Mouse (Mus musculus): ENCODE data around the gene Soat2. TPM values are rescaled to one million over a fixed set of nuclear protein-coding genes. Genes with fewer than 3 reads are reported as not detected.

The Soat2 gene
- polyA plus RNA-seq, 1 experiment from 2014 or later, result 0.24 TPM

DNA sequence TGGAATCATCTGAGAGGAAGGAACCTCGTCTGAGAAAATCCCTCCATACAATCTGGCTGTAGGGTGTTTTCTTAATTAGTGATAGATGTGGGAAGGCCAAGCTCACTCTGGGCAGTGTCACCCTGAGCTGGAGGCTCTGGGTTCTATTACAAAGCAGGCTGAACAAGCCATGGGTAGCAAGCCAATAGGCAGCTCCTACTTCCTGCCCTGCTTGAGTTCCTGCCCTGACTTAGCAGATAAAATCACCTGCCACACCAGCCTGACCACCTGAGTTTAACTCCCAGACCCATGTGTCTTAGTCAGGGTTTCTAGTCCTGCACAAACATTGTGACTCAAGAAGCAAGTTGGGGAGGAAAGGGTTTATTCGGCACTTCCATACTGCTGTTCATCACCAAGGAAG is 18.7 kb downstream of the Soat2 start:
- Histone ChIP-seq H3K36me3 (ENCODE audit: control insufficient read depth, insufficient read depth, low read length) (no peaks in the 10 kb centered on the region), H3K9ac (ENCODE audit: low read length) (no peak overlapping the region), H3K4me3 (ENCODE audit: low read depth, low read length) (no peak overlapping the region), H3K27ac (replicated peaks; ENCODE audit: low read depth, low read length) (no peak overlapping the region), H3K4me1 (ENCODE audit: control insufficient read depth, insufficient read depth, low read length) (peaks cover 11% of the 10 kb centered on the region; the same call in 1 of the 2 replicates), H3K9me3 (ENCODE audit: control insufficient read depth, low read length) (no peaks in the 10 kb centered on the region), H3K4me2 (ENCODE audit: low read depth, severe bottlenecking) (no peak overlapping the region), H3K27me3 (ENCODE audit: control insufficient read depth, insufficient read depth, low read length) (no peaks in the 10 kb centered on the region)
- DNase-seq (ENCODE audit: low spot score), result no peak
- WGBS, result 51% methylated on average over 2 of the region's 2 CpGs
- ATAC-seq (ENCODE audit: insufficient number of reproducible peaks, low FRiP score, low TSS enrichment, low read depth), result no peak

- Histone ChIP-seq H3K27ac (replicated peaks; ENCODE audit: low read depth, low read length) (no peak overlapping the region), H3K4me1 (ENCODE audit: control insufficient read depth, insufficient read depth, low read length) (0 out of 2 replicates have a peak, but pooled peaks cover 2% of the 10 kb centered on the region), H3K27me3 (ENCODE audit: control insufficient read depth, insufficient read depth, low read length) (no peaks in the 10 kb centered on the region), H3K4me3 (ENCODE audit: low read depth, low read length) (no peak overlapping the region), H3K9ac (ENCODE audit: low read length) (no peak overlapping the region), H3K9me3 (ENCODE audit: control insufficient read depth, low read length) (no peaks in the 10 kb centered on the region), H3K36me3 (ENCODE audit: control insufficient read depth, insufficient read depth, low read length) (peaks cover 2% of the 10 kb centered on the region; the same call in 1 of the 2 replicates), H3K4me2 (ENCODE audit: low read depth, severe bottlenecking) (no peak overlapping the region)
- DNase-seq (ENCODE audit: low spot score), result no peak
- no peak for ATAC-seq (ENCODE audit: insufficient number of reproducible peaks, low FRiP score, low TSS enrichment, low read depth)
- 86% methylated on average over 3 of the region's 3 CpGs for WGBS
Measured at GRCm38 (mm10) chr15:102173581-102173980, 23.3 kb downstream of the Soat2 start.

DNA sequence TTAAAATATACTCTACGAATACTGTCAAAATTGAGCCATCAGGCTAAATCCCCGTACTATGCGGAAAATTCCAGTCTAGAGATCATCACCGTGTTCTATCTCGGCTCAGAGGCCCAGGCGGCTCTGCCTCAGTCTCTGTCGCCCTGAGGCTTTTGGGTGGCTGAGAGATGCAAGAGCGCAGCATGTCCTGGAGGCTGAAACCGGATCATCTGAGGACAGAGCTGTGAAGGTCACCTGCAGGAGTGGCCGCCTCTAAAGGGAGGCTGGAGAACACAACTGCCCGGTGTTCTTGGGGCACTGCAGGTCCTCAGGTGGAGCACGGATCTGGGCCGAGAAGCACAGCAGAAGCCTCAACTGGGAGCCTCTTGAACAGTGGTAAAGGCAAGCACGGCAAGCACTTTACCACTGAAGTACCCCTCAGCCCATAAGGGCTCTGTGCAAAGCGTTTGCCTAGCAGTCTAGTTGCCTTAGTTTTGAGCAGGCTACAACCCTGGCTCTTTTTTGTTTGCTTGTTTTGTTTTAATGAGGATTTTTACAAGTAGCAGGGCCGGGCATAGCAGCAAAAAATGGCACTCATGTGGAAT is 25.5 kb downstream of the Soat2 start:
- H3K4me1 ChIP-seq (ENCODE audit: control insufficient read depth, insufficient read depth, low read length), result no peaks in the 10 kb centered on the region
- H3K9me3 ChIP-seq (ENCODE audit: control insufficient read depth, low read length), result no peaks in the 10 kb centered on the region
- no peaks in the 10 kb centered on the region for H3K27me3 ChIP-seq (ENCODE audit: control insufficient read depth, insufficient read depth, low read length)
- H3K4me3 ChIP-seq (ENCODE audit: low read depth, low read length), result no peak overlapping the region
- 83% methylated on average over 16 of the region's 16 CpGs for WGBS
- H3K4me2 ChIP-seq (ENCODE audit: low read depth, severe bottlenecking), result no peak overlapping the region
- H3K27ac ChIP-seq (replicated peaks; ENCODE audit: low read depth, low read length), result no peak overlapping the region
- ATAC-seq (ENCODE audit: insufficient number of reproducible peaks, low FRiP score, low TSS enrichment, low read depth), result no peak
- peaks cover 2% of the 10 kb centered on the region; the same call in 1 of the 2 replicates for H3K36me3 ChIP-seq (ENCODE audit: control insufficient read depth, insufficient read depth, low read length)
- H3K9ac ChIP-seq (ENCODE audit: low read length), result no peak overlapping the region
- DNase-seq (ENCODE audit: low spot score), result no peak

DNA sequence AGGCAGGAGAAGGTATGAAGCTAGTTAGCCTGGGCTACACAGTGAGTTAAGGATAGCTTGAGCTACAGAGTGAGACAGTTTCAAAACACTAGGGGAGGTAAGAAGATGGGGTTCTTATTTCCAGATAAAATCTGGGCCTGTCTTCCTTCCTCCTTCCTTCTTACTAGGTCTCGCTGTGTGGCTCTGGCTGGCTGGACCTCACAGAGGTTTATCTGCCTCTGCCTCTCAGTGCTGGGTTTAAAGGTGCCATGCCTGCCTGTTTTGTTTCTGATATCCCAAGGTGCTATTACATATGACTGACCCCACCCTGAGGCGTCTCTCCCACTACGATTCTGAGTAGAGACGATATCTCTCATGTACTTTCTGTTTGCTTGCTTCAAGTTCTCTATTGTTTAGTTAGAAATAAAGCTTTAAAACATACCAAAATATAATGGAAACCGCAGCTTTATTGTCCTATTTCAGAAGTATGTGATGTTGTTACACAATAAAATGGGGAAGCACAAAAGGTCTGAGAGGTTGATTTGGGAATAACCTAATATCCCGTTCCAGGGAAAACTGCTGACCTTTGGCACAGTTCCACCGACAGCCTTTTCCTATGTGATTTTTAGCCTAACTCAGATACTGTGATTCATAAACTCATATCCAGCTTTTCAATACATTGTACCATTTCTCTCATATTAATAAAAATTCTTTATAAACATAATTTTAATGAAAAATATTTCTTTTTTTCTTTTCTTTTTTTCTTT is 26.4 kb downstream of the Soat2 start:
- Histone ChIP-seq H3K4me1 (ENCODE audit: control insufficient read depth, insufficient read depth, low read length) (no peaks in the 10 kb centered on the region), H3K4me3 (ENCODE audit: low read depth, low read length) (no peak overlapping the region), H3K9ac (ENCODE audit: low read length) (no peak overlapping the region), H3K27me3 (ENCODE audit: control insufficient read depth, insufficient read depth, low read length) (no peaks in the 10 kb centered on the region), H3K36me3 (ENCODE audit: control insufficient read depth, insufficient read depth, low read length) (peaks cover 2% of the 10 kb centered on the region; the same call in 1 of the 2 replicates), H3K9me3 (ENCODE audit: control insufficient read depth, low read length) (no peaks in the 10 kb centered on the region), H3K4me2 (ENCODE audit: low read depth, severe bottlenecking) (no peak overlapping the region), H3K27ac (replicated peaks; ENCODE audit: low read depth, low read length) (no peak overlapping the region)
- 91% methylated on average over 7 of the region's 7 CpGs for WGBS
- DNase-seq (ENCODE audit: low spot score), result no peak
- ATAC-seq (ENCODE audit: insufficient number of reproducible peaks, low FRiP score, low TSS enrichment, low read depth), result no peak

DNA sequence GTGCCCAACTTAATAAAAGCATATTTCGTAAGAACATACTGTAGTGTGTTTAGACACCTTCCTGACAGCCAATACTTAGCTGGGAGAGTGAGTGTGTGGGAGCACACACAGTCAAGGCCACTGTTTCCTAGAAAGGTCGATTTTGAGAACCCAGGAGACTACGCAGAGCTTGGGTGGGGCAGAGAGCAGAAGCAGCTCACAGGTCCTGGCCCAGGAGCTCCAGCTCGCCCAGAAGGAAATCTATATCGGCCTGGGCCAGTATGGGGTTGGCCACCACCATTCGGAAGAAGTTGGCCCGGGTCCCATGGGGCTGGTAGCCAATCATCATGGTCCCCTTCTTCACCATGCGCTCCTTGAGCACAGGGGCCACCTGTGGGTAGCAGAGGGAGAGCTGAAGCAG is 27.1 kb downstream of the Soat2 start:
- H3K4me1 ChIP-seq (ENCODE audit: control insufficient read depth, insufficient read depth, low read length), result no peaks in the 10 kb centered on the region
- 90% methylated on average over 8 of the region's 8 CpGs for WGBS
- H3K9ac ChIP-seq (ENCODE audit: low read length), result no peak overlapping the region
- H3K27ac ChIP-seq (replicated peaks; ENCODE audit: low read depth, low read length), result no peak overlapping the region
- ATAC-seq (ENCODE audit: insufficient number of reproducible peaks, low FRiP score, low TSS enrichment, low read depth) (no peak), DNase-seq (ENCODE audit: low spot score) (no peak)
- no peaks in the 10 kb centered on the region for H3K27me3 ChIP-seq (ENCODE audit: control insufficient read depth, insufficient read depth, low read length)
- peaks cover 2% of the 10 kb centered on the region; the same call in 1 of the 2 replicates for H3K36me3 ChIP-seq (ENCODE audit: control insufficient read depth, insufficient read depth, low read length)
- no peaks in the 10 kb centered on the region for H3K9me3 ChIP-seq (ENCODE audit: control insufficient read depth, low read length)
- H3K4me3 ChIP-seq (ENCODE audit: low read depth, low read length), result no peak overlapping the region
- no peak overlapping the region for H3K4me2 ChIP-seq (ENCODE audit: low read depth, severe bottlenecking)

GRCm38 (mm10) chr15:102178279-102178678 is 28.0 kb downstream of the Soat2 start:
- Histone ChIP-seq H3K36me3 (ENCODE audit: control insufficient read depth, insufficient read depth, low read length) (peaks cover 2% of the 10 kb centered on the region; the same call in 1 of the 2 replicates), H3K4me1 (ENCODE audit: control insufficient read depth, insufficient read depth, low read length) (no peaks in the 10 kb centered on the region), H3K9me3 (ENCODE audit: control insufficient read depth, low read length) (no peaks in the 10 kb centered on the region), H3K4me3 (ENCODE audit: low read depth, low read length) (no peak overlapping the region), H3K27me3 (ENCODE audit: control insufficient read depth, insufficient read depth, low read length) (no peaks in the 10 kb centered on the region), H3K9ac (ENCODE audit: low read length) (no peak overlapping the region), H3K4me2 (ENCODE audit: low read depth, severe bottlenecking) (no peak overlapping the region), H3K27ac (replicated peaks; ENCODE audit: low read depth, low read length) (no peak overlapping the region)
- WGBS, result 13% methylated on average over 6 of the region's 6 CpGs
- DNase-seq (ENCODE audit: low spot score) (peak; percentile 90), ATAC-seq (ENCODE audit: insufficient number of reproducible peaks, low FRiP score, low TSS enrichment, low read depth) (no peak)

DNA sequence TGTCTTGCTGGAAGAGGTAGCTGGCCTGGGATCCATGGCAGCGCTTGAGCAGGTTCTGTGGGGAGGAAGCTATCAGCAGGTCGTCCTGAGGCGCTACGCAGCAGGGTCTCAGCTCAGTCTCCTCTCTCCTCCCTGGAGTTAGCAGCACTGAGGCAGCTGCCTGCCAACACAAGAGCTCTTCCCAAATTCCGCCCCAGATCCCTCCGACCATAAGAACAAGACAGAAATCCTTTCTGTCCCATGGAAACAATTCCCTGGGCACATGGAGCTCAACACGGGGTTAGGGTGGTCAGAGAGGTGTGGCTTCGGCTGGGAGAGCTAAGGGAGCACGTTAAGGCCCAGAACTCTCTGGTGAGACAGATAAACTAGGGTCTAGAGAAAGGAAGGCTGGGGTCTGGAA is 28.8 kb downstream of the Soat2 start:
- no peak for DNase-seq (ENCODE audit: low spot score)
- WGBS, result 79% methylated on average over 9 of the region's 9 CpGs
- Histone ChIP-seq H3K9me3 (ENCODE audit: control insufficient read depth, low read length) (no peaks in the 10 kb centered on the region), H3K4me2 (ENCODE audit: low read depth, severe bottlenecking) (no peak overlapping the region), H3K4me1 (ENCODE audit: control insufficient read depth, insufficient read depth, low read length) (no peaks in the 10 kb centered on the region), H3K27me3 (ENCODE audit: control insufficient read depth, insufficient read depth, low read length) (no peaks in the 10 kb centered on the region), H3K36me3 (ENCODE audit: control insufficient read depth, insufficient read depth, low read length) (peaks cover 2% of the 10 kb centered on the region; the same call in 1 of the 2 replicates), H3K9ac (ENCODE audit: low read length) (no peak overlapping the region), H3K27ac (replicated peaks; ENCODE audit: low read depth, low read length) (no peak overlapping the region), H3K4me3 (ENCODE audit: low read depth, low read length) (no peak overlapping the region)
- no peak for ATAC-seq (ENCODE audit: insufficient number of reproducible peaks, low FRiP score, low TSS enrichment, low read depth)

DNA sequence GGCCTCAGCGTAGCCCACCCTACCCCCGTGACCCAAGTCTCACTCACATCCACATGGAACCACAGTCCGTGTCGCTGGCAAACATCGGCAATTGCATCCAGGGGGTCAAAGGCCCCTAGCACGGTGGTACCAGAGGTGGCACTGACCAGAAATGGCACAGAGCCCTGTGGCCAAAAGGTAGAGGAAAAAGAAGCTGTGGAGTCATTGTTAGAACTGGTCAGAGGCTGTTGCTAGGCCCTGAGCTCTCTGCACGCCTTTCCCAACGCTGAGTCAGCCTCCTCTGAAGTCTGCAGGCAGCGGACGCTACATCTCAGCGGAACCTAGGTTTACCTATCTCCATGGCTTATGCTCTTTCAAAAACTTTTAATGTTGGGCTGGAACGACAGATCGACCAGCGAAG is 29.6 kb downstream of the Soat2 start:
- Histone ChIP-seq H3K4me2 (ENCODE audit: low read depth, severe bottlenecking) (no peak overlapping the region), H3K4me3 (ENCODE audit: low read depth, low read length) (no peak overlapping the region), H3K27ac (replicated peaks; ENCODE audit: low read depth, low read length) (no peak overlapping the region), H3K4me1 (ENCODE audit: control insufficient read depth, insufficient read depth, low read length) (no peaks in the 10 kb centered on the region), H3K27me3 (ENCODE audit: control insufficient read depth, insufficient read depth, low read length) (no peaks in the 10 kb centered on the region), H3K9me3 (ENCODE audit: control insufficient read depth, low read length) (no peaks in the 10 kb centered on the region), H3K36me3 (ENCODE audit: control insufficient read depth, insufficient read depth, low read length) (peaks cover 2% of the 10 kb centered on the region; the same call in 1 of the 2 replicates), H3K9ac (ENCODE audit: low read length) (no peak overlapping the region)
- 92% methylated on average over 14 of the region's 14 CpGs for WGBS
- ATAC-seq (ENCODE audit: insufficient number of reproducible peaks, low FRiP score, low TSS enrichment, low read depth) (no peak), DNase-seq (ENCODE audit: low spot score) (no peak)
